Mouse (Mus musculus) frontal cortex, postnatal 36 days (tissue): Measurements from ENCODE around the gene 4930402F06Rik.

Experiments used
- DNase-seq, 2 experiments: peaks; one replicate each; pipeline ENCODE4 v3.0.0; 2022; ENCODE audit warnings: low spot score in 2 of 2

The 4930402F06Rik gene

DNA sequence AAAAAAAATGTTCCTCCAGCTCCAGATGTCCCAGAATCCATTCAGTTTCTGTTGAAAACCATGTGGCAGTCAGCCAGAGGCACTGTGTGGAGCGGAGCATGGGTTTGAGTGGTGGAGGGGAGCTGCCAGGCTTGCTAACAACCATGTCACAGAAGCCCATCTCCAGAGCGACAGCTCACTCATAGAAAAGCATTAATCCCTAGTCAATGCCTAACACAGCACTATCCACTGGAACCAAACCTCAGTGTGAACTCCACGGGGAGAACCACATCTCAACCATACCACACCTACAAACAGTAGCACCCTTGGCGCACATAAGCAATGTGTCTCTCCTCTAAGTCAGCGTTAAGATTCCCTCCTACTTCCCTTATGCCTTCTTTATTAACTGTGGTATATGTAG, at the start of gene 4930402F06Rik:
4930402F06Rik (minus strand) TSS at position 80 of the 400 bp plus-strand sequence.
- DNase-seq: peak; percentile 46 to 52

DNA sequence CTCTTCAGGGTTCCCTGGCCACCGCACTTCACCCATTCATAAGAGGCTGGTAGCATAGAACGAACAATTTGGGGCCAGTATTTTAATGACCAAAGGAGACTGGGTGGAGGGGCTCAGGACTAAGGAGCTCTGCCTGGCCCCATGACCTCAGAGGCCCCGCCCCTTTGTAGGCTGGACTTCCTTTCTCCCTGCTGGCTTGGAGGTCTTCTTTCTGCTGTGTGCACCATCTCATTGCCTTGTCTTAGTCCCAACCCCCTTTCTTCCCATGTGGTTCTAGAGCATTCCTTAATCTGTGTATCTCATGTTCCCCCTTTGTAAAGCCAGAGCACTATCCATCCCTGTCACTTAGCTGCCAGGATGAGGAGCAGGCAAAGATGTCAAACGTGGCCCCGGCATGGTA, 49.3 kb upstream of the 4930402F06Rik start:
- DNase-seq: no peak

DNA sequence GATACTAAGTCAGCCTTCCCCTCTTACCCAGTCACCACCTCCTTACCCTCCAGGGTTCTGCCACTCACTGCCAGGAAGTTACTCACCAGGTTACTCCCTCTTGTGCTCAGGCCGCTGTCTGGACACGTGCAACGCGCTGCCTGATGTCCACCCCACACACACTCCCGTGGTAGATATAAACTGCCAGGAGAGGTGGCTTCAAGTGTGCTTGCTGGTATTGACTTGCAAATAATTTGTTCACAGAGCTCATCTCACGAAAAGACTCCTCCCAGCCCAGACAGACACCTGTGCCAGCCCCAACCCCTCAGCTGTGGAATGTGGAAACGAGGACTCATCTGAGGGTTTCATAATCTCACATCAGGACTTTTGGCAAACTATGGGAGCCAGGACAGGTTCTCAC, 48.6 kb upstream of the 4930402F06Rik start:
- DNase-seq: no peak

DNA sequence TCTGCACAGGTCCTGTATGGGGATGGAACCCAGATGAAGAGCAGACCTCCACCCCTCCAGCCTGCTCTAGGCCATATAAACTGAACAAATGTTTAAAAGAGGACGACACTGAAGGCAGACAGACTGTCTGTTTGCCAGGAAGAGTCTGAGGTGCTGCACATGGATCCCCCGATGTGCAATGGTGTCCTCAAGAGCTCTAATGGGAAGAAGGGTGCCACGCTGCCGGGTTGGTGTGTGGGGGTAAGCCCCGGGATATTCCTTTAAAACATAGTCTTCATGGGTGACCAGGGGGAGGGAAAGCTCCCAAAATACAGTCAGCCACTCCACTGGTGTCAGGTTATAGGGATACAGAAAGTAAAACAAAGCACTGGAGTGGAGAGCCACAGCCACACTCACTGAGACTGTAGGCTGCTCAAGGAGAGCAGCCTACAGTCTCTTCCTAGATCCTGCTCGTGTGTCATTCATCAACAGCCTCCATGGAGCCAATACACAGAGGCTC, 47.8 kb upstream of the 4930402F06Rik start:
- DNase-seq: no peak

DNA sequence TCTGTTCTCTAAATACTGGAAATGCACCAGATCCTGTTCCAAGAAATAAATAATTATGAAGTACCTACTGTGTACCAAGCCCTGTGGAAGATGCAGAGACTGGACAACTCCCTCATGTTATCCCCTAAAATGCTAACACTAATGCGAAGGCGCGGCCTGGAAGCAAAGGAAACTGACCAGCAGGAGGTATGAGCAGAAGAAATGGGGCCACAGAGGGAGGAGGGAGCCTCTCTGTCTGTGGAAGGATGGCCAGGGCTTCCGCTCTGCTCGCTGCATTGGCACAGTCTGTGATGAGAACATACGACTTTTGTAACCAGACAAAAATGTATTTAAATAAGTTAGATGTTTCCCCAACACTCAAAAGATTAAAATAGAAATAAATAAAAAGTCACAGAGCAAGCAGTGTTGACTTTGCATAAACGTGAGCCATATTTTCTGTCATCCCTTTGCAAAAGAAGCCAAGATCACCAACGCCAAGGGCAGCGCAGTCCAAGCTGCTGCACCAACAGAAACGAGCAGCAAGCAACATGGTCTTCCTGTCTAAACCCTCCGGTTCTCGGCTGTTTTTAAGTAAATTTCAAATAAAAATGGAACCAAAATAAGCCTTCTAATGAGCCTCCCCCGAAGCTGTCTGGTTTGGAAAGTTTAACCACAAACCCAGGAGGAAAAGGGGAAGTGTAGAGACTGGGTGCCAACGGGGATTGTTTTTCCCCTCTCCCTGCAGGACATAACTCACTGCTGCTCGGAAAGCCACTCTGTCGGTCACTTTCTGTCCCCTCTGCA, 47.2 kb upstream of the 4930402F06Rik start:
- DNase-seq: no peak

DNA sequence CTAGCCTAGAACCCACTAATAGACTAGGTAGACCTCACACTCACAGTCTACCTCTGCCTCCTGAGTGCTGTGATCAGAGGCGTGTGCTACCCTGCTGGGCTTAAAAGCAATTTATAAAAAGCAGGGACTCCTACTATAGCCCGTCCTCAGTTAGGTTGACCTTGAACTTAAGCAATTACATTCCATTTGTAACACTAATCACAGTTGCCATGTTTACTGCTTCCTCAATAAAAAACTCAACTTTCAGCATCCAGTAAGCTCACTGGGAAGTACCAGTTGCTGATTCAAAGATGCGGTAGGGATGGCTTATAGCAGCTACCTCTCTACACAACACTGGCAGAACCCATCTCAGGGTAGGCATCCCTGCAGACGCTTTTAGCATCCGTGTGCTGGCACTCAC, 46.4 kb upstream of the 4930402F06Rik start:
- no peak for DNase-seq

DNA sequence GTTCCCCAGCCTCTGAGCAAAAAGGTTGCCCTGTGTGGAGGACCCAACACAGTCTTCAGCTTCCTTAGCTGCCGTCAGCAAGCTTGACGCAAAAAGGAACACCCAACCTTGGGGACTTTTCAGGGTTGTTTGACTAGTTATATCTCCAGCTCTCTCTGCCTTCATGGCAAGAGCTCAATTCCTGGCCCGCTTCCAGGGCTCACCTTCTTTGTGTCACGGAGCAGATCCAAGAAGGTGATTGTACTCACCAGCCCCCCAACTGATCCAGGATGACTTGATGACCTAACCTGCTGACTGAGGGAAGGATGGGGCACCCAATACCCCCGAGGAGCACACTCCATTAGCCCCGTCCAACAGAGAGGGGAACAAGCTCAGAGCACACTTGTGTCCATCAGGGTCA, 45.1 kb upstream of the 4930402F06Rik start:
- no peak for DNase-seq

DNA sequence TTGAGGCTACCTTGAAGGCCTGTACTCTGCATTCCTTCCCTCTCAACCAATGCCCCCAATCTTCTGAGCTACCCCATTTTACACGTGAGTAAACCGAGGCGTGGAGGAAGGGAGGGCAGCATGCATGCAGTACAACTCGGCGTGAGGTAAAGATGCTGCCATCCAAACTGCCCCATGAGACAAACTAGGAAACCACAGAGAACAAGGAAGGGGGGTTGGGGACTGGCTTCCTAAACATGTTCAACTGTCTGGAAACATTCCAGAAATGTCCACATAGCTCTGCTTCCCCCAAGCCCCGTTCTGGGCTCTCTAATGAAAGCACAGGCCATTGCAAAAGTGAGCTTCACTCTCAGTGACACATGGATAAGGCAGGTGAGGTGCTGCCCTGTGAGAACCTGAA, 44.4 kb upstream of the 4930402F06Rik start:
- DNase-seq: no peak

DNA sequence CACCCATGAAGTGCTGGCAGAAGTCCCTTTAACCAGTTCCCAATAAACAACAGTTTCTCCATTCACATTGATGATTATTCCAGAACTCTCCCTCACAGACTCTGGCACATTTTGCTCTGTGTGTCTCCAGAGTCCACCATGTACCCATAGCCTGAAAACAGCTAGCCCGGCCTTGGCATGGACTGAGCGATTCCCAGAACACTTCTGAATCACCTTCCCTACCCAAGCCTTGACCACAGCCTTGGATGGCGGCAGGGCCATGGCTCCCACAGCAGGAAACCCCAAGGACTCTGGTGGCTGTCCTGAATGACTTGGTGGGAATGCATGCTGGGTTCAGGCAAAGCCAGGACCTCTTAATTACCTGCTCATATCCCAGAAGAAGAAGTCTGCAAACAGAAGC, 43.5 kb upstream of the 4930402F06Rik start:
- no peak for DNase-seq

DNA sequence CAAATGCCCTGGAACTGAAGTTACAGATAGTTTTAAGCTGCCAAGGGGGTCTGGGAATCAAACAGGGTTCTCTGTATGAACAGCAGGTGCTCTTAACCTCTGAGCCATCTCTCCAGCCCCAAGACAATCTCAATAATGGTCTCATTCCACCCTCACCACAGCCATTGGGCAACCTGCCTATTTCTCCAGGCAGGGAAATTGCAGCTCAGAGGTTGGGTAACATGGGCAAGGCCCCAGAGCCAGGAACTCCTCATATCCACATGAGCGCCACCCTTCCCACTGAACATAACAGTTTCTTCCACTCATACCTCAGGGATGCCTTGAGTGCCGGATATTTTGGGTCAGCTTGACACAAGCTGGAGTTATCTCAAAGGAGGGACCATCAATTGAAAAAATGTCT, 40.8 kb upstream of the 4930402F06Rik start:
- DNase-seq: no peak

DNA sequence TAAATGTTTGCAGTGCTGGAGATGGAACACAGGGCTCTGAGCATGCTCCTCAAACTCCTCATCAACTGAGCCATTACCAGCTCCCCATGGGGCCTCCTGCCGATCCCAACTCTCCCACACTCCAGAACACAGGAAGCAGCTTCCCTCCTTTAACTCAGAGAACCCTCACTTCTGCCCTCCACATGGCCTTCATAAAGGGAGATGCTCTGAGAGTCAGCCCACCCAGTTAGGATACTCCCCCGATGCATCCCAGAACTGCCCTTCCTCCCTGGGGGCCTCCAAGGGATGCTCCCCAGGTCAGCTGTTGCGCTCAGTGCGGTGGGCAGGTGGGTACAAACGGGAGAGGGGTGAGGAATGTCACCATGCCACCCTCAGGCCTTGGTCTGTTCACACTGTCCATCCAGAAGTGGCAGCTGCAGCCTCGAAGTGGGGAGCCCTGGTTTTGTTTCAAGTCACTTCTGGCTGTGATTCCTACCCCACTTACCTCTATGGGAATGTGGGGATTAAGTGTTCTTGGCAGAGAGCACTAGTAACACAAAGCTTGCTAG, 37.7 kb upstream of the 4930402F06Rik start:
- no peak for DNase-seq

DNA sequence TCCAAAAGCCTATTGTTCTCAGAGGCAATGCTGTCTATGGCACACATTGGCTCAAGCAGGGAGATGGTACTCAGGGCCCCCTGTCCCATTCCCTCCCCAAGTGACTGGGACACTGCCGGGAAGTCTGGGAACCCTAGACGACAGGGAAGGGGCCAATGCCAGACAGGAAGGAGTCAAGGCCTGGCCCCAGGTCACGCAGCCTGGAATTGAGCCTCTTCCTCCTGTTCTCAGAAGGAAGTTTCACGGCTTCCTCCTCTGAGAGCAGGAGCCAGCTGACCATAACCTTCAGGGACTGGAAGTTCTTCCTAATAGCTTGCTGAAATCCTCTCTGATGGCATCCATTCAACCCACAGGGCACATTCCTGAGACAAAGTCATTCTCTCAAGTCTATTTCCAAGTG, 36.5 kb upstream of the 4930402F06Rik start:
- no peak for DNase-seq

DNA sequence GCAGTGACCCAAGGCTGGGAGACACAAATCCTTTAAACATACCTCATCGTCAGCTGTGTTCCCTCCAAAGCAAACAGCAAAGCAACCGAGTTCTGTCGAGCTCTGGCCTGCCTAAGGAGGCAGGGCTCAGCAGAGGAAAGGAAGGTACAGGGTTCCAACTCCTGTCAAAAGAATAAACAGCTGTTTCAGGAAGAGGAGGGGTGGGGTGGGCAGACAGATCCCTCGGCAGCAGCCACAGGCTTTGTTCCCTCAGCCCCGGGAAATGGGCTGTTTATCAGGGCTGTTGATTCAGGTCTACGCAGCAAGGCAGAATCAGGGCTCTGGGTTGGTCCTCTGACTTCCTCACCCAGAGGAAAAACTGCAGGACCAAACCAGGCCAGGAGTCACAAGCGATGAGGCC, 35.5 kb upstream of the 4930402F06Rik start:
- no peak for DNase-seq

DNA sequence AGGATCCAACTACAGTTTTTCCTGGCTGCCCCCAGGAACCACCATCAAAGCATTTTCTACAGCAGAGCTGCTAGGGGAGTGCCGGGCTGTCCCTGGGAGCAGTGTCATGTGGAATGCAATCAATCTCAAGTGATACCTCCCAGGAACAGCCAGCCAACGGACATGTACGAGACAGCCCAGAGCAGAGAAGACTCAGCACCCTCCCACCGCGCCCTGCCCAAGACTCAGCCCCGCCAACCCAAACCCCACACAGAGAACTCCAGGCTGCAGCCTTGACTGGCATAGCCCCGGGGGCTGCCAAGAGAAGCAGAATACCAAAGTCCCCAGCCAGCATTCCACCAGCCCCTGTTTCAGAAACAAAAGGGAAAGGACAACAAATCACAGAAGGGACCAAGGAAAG, 35.0 kb upstream of the 4930402F06Rik start:
- no peak for DNase-seq

DNA sequence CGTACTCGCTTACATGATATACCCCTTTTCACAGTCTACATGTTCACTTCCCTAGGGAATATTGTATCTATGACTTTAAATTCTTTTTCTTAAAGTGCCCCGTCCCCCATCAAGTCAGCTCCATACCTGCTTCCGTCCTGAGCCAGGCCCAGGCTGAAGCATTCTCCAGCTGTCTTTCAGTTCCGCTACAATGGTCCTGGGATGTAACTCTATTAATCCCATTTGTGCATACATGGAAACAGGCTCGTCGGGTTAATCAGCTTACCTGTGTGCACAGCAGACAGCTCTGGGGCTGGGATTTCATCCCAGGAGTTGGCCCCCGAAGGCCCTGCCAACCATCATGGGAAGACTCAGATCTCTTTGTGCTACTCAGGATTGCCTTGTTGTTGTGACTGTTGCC, 33.8 kb upstream of the 4930402F06Rik start:
- no peak for DNase-seq

DNA sequence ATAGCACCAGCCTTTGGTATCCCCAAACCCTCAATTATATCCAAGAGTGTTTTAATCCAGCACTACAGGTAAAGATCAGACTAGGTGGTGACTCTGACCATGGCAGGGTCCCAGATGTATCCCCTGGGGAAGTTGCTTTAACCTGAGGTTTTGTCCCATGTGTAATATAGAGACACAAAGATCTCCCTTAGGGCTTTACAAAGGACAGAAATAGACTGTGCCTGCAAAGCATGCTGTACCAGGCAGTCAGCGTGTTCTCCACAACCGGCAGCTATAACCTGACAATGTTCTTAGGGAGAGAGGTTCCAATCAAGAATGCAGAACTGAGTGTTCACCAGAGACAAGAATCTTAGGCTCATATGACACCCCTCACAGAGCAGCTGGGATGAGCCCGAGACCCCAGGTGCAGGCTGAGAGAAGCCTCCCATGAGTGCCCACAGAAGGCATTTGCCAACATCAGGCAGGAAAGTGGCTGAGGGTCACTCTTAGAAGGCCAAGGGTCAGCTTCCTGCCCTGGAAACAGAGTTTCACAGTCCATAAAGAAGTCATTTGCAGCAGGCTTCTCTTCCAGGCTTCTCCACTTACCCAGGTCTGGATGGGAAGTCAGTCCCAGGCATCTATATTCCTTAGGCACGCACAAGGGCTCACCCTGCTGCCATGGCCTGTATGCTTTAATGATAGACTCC, 31.8 kb upstream of the 4930402F06Rik start:
- DNase-seq: no peak

DNA sequence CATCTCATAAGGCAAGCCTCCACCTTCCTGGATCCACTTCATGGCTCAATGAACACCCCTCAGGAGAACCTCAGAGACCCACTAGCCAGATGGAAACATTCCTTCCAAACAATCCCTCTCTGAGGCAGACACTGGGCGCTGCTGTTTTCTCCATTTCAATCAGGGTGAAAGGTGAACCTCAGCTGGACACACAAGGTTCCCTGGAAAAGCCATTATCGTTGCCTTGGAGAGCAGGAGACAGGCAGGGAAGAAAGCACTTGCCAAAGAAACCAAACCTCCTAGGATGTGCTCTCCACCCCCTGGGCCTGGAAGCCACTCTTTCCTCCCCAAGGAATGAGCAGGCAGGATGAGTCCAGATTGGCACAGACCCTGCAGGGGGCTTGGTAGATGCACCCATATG, 30.6 kb upstream of the 4930402F06Rik start:
- no peak for DNase-seq

DNA sequence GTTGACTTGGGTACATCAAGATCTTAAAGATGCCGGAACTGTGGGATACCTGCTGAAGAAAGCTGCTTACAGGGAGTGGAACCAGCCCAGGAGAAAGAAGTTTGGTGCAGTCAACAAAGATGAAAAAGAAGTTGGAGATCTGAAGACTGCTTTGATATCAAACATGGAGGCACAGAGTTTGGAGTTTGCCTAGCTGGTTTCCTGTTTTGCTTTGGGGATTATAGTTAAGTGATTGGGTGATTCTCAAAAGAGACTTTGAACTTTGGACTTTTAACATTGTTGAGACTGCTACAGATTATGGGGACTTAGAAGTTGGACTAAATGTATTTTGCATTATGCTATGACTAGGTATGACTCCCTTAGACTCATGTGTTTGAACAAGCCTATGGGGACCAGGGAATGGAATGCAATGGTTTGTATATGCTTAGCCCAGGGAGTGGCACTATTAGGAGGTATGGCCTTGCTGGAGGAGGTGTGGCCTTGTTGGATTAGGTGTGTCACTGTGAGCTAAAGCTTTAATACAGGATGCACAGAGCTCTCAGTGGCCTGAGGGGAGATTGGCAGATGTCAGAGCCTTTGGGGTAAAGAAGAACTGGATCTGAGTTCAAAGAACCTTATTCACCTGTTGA, 26.9 kb upstream of the 4930402F06Rik start:
- no peak for DNase-seq

DNA sequence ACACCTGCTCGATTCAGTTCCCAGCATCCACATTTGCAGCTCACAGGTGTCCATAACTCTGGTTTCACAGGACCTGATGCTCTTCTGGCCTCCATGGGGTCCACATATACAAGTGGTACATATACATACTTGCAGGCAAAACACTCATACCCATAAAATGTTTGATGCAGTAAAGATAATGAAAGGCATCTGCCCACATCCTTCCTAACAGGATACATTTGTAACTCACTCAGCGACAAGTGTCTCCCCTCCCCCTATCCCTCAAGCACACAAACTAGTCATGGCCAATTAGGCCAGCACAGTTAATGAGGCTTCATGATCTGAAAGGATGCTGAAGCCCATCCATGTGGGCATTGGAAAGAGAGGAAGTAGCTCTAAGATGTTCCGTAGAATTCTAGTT, 25.4 kb upstream of the 4930402F06Rik start:
- no peak for DNase-seq

DNA sequence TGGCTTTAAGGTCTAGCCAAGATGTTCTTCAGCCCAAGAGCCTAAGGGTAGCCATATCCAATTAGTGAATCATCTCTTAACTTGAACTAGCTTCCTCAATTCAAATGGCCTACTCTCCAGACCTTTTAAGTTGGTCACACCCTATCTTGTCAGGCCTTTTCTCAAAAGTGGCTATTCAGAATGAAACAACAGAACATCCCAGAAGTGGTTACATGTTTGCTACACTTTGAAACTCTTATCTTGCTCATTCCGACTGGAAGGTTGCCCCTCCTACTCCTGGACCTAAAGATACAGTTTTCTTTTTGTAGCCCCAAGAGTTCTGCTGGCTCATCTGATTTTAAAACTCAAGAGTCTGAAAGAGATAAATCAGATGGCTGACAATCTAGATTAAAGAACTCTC, 23.7 kb upstream of the 4930402F06Rik start:
- DNase-seq: no peak

DNA sequence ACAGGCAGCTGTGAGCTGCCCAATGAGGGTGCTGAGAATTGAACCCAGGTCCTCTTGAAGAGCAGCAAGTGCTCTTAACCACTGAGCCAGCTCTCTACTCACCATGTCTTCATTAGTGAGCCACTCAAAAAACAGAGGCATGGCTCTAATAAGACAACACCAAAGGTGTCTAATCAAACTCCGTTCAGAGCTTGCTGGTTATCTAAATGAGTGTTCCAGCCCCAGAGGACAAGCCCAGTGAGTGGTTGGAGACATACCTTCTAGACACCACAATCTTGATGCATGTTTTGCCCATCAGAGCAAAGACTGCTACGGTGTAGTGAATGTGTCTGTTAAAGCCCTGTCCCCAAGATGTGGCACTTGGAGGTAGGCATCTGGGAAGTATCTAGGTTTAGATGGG, 22.7 kb upstream of the 4930402F06Rik start:
- no peak for DNase-seq

DNA sequence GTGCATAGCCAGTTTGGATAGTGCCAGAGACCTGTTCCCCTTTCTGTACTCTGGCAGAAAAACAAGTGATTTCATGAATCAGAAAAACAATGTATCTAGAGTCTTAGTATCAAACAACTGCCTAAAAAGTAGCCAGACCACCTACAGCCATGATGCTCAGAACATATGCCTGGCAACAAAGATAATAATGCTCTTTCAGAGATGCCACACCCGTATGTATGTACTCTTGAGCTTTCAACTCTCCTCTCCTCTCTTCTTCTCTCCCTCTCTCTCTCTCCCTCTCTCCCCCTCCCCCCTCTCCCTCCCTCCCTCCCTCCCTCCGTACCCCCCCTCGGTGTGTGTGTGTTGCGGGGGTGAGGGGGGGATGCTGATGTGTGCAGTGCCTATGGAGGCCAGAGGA, 22.3 kb upstream of the 4930402F06Rik start:
- no peak for DNase-seq

DNA sequence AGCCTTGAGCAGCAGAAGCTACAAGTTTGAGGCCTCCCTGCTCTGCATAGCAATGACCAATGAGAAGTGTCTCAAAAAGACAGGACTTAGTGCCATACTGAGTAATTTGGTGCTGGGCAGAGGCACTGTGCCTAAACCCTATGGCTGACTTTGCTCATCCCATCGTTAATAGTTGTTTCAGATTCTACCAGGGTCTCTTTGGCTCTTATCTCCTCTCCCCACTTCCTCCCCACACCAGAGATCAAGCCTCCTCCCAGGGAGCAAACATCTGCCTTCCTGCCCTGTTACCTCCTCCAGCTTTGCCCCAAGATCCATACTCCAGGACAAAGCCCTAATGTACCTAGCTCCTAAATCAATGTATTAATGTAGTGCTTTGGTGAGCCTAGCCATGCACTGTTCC, 20.3 kb upstream of the 4930402F06Rik start:
- no peak for DNase-seq
